Mouse (Mus musculus) cerebellum, postnatal 14 days (tissue): ENCODE data around the gene Kcnh2.

Experiments
- DNase-seq, 2 experiments: peaks; one replicate each; pipeline ENCODE4 v3.0.0; 2021; ENCODE audit warnings: mixed read lengths in 2 of 2

The Kcnh2 gene

DNA sequence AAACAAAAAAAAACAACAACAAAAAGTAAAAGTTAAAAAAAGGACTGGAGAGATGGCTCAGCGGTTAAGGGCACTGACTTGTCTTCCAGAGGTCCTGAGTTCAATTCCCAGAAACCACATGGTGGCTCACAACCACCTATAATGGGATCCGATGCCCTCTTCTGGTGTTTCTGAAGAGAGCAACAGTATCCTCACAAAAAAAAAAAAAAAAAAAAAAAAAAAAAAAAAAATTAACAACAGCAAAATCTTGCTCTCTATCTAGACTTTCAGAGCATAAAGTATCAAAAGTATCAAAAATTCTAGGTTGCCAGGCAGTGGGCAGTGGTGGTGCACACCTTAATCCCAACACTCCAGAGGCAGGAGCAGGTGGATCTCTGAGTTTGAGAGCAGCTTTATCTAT is 42.2 kb downstream of the Kcnh2 start:
- DNase-seq: no peak

- peak; percentile 30 to 36 for DNase-seq
These were observed 42.8 kb downstream of the Kcnh2 start for GRCm38 (mm10) chr5:24308621-24309020.

DNA sequence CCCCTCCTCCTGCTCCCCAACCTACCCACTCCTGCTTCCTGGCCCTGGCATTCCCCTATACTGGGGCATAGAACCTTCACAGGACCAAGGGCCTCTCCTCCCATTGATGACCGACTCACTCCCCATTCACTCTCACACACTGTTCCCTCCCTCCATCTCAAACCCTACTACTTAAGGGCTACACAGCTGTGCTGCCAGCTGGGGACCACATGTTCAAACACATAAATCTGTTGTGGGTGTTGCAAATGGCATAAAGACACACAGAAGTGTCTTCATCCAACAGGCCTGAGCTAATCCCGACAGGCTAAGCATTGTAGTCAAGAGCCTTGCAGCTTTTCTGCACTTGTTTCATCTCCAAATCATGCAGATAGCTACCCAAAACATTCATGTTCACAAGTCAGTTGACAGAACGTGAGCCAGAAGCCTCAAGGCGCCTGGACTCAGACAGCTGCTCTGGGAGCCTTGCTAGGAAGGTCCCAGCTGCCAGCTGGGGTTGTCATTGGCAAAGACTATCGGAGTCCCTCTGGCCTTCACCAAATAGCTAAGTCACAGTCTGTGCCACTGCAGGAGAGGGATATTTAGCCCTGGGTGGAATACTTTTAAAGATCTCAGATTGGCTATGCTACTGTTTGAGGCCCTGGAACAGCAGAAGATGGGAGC is 44.2 kb downstream of the Kcnh2 start:
- peak in 1 of 2 experiments; percentile 18 for DNase-seq

GRCm38 (mm10) chr5:24303199-24303598 is 48.2 kb downstream of the Kcnh2 start:
- DNase-seq: no peak

DNA sequence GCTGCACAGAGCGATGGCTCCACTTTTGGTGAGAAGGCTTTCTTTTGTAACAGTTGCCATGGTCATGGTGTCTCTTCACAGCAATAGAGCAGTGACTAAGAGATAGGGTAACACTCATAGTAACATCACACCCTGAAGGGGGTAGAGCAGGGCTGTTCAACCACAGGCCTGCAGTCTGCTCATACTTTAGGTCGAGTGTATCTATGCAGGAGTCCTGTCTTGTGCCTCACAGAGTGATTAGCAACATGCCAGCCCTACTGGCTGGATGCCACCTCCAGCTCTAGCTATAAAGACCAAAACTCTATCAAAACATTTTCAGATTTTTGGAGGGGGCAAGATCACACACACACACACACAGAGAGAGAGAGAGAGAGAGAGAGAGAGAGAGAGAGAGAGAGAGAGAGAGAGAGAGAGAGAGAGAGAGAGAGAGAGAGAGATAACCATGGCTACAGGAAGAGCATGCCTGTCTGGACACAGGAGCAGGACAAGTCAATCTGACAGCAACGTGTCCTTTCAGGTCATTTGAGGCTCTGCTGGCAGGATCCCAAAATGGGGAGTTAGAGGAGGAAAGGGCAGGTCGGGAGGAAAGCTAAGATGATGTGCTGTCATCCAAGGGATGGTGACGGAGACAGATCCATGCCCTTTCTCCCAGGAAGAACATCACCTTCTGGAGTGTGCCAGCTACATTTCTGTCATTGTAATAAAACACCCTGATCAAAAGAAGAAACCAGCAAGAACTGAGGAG is 51.4 kb downstream of the Kcnh2 start:
- DNase-seq: peak; percentile 24 to 70

- DNase-seq: no peak
These were observed 59.5 kb downstream of the Kcnh2 start for GRCm38 (mm10) chr5:24291954-24292353.

DNA sequence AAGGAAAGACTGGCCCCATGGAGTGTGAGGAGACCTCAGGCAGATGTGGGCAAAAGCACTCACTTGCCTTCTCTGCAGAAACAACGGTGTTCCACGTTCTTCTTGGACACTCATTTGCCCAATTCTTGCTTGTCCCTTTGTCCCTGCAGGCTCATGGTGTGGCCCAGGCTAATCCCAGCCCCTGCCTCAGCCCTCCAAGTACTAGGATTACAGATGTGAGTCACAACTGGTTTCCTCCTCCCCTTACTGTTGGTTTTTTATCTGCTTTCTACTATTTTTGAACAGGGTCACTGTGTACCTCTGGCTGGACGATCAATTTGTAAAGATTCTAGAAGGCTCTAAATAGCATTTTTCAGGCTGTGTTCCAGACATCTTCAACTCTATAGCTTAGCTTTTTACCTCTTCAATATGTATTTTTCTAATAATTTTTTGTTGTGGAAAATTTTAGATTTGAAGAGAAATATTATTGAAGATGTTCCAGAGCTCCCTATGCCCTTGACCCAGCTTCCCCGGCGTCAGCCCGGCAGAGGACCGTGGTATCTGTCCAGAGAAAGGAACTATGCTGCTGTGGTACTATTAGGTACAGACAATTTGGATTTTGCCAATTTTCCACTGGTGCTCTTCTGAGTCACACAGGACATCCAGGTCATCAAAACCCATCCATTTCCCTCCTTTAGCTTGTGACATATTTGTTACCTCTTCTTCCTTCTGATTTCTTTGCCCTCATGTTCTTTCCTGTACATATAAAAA is 65.0 kb downstream of the Kcnh2 start:
- no peak for DNase-seq

DNA sequence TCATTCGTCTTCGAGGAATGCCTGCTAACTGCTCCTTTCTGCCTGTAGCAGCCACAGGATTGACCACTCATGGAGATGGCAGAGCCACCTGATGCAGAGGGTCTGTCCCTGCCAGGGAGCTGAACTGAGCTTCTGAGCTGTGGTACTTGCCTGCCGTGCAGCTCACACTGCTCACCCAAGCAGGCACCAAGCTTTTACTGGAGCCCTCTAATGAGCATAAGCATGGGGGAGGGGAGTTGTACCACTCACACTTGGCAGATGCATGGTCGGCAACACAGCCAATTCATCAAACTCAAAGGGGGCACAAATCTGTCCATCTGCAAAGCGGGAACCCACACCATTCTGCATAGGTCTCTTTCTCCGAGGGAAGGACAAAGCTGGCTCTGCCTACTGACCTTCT is 67.3 kb downstream of the Kcnh2 start:
- DNase-seq: peak; percentile 34 to 35

GRCm38 (mm10) chr5:24283181-24283580 is 68.2 kb downstream of the Kcnh2 start:
- DNase-seq: no peak

- DNase-seq: no peak
These were observed 70.9 kb downstream of the Kcnh2 start for GRCm38 (mm10) chr5:24280523-24280922.

DNA sequence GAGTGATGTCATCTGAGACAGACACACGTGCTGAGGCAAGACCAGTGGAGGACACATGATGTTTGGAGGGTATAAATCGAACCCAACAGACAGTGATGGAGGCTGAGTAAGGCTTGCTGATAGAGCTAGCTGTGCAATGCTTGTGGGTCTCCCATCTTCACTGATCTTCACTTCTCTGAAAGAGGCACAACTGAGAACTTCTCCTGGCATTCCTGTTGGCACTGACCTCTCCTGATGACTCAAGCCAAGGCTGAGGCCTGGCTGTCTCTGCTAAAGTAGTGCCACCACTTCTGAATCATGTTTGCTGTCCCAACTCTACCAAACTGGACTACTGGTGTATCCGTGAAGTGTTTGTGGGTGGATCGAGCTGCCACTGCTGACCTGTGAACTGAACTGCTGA is 71.9 kb downstream of the Kcnh2 start:
- no peak for DNase-seq

DNA sequence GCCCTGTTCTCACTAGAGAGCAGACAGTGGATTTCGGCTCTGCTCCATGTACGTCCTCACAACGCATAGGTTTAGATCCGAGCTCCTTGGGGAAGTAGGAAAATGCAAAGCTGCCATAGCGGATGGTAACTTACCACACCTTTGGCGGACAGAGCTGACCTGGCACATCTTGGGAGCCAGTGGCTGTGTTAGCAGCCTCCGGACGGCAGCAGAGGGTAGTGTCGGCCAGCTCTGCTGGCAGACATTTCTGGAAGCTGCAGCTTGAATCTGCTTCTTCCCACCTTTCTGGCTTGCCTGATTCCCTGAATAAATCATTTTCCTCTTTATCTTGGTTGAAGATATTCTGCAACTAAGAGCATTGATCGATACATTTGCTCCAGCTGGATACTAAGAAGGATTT is 73.2 kb downstream of the Kcnh2 start:
- DNase-seq: peak; percentile 45 to 61

GRCm38 (mm10) chr5:24273683-24274621 is 77.5 kb downstream of the Kcnh2 start:
- no peak for DNase-seq

DNA sequence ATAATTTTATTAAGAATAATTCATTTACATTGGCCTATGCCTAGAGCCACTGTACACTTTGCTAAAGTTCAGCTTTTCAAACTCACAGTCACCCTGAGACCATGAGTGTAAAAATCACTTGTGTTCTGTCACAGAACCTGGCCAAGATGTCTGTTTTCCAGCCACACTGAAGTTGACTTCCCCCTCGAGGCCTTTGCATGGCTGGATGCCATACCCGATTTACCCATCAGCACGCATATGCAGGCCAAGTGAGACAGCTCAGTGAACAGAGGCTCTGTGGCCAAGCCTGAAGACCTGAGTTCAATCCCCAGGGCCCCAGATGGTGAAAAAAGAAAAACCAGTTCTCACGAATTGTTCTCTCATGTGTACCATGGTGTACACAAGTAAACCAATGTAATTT is 80.5 kb downstream of the Kcnh2 start:
- DNase-seq: no peak
